Mouse (Mus musculus) bone marrow macrophage, adult 2 months (primary cell): ENCODE measurements at regions not wholly inside any gene's neighbourhood (a gene's known extent, or its start where the extent isn't known, plus 50 kb on each side); places are given as distances from the start of the nearest gene placed in this dataset.

Experiments used
- CTCF ChIP-seq: IDR thresholded peaks from 2 replicates; pipeline ENCODE4 v1.5.1; 2012; ENCODE audit warnings: low read depth, mild to moderate bottlenecking, low read length, moderate library complexity
- POLR2A ChIP-seq: IDR thresholded peaks from 2 replicates; pipeline ENCODE4 v1.6.1; 2012; ENCODE audit warnings: mild to moderate bottlenecking, low read depth, low read length, borderline replicate concordance

- TF ChIP-seq POLR2A, result no peak
- no peak for TF ChIP-seq CTCF
Measured at GRCm38 (mm10) chr9:47063751-47064150, 65.2 kb downstream of the Gm4791 start.
